Mouse (Mus musculus): ENCODE results near the gene Sirt4.

DNA sequence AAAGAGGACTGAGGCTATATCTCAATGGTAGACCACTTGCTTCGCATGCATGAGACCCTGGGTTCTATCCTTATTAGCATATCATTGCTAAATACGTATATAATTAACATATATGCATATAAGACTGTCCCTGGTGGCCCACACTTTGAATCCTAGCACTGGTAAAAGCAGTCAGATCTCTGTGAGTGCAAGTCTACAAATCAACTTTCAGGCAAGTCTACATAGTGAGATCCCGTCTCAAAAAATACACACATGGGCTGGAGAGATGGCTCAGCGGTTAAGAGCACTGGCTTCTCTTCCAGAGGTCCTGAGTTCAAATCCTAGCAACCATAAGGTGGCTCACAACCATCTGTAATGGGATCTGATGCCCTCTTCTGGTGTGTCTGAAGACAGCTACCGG is 6.6 kb upstream of the Sirt4 start:
- no peak for TF ChIP-seq POLR2A (IDR thresholded peaks at IDR 0.05; ENCODE audit: borderline replicate concordance, control insufficient read depth, low read depth, low read length)
- no peak for TF ChIP-seq CTCF (IDR thresholded peaks at IDR 0.05; ENCODE audit: control insufficient read depth, insufficient read depth, low read length)
